Mouse (Mus musculus) left cerebral cortex, postnatal 14 days (tissue): ENCODE data around the gene Ntn1. TPM values are rescaled to one million over a fixed set of nuclear protein-coding genes. Genes with fewer than 3 reads are reported as not detected.
A peak's percentile ranks its signal among the peaks of the same experiment; 100 is the strongest.

Experiments used
- DNase-seq, 2 experiments: peaks; one replicate each; pipeline ENCODE4 v3.0.0; 2021 to 2022; ENCODE audit warnings: low spot score in 2 of 2, mixed read lengths in 1 of 2
- intact Hi-C: fragments of 180-260 bp; cut with DNase I; formaldehyde crosslinking; loops from one replicate; pipeline ENCODE4 v1.15.1; 2025
- long read RNA-seq, 2 experiments: library from polyadenylated mRNA; stranded (forward); transcript quantifications; one replicate each; pipeline ENCODE4 v2.0.0; 2021
- total RNA-seq, 2 experiments: library from RNA; stranded (reverse); gene quantifications; 2 replicates each; pipeline ENCODE4 v1.2.3; 2021

Ntn1 gene
- 10 to 100 TPM in 1 of 2 experiments, 1 to 10 TPM in 1; 8.0 to 11.1 TPM for total RNA-seq
- long read RNA-seq, experiment 1, partial matches to known transcripts, result 1 of 4 reads
- long read RNA-seq, experiment 1, other reads (novel, unspliced or antisense), result 3 of 4 reads
- long read RNA-seq, experiment 2, full-length matches to known transcripts, result 1 of 3 reads
- long read RNA-seq, experiment 2, partial matches to known transcripts, result 0 of 3 reads
- long read RNA-seq, experiment 2, other reads (novel, unspliced or antisense), result 2 of 3 reads

DNA sequence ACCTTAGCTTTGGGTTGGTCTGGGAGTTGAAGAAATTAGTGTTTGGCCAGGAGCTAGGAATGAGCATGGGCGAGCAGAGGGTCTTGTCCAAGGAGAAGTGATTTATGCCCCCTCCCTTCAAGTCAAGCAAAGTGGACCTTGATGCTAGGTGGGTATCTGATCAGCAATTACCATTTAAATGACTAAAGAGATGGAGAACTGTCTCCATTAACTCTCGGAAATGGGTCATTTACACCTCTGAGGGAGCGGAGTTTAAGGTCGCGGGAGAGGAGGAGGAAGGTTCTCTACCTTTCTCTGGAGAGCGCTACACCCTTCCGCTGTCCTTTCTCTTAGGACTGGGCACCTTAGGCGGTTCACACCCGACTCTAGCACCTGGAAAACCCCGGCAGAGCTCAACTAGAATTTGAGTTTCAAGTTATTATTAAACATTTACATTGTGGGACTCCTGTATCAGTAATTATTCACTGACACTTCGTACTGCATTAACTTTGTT is at the start of gene Ntn1:
Ntn1 (minus strand) TSS at position 97 of the 493 bp plus-strand sequence.
- intact Hi-C loops, result loop anchor here (10.0 kb wide), 1 partner anchor 576 kb away; no protein-coding TSS in a partner anchor
- no peak for DNase-seq

DNA sequence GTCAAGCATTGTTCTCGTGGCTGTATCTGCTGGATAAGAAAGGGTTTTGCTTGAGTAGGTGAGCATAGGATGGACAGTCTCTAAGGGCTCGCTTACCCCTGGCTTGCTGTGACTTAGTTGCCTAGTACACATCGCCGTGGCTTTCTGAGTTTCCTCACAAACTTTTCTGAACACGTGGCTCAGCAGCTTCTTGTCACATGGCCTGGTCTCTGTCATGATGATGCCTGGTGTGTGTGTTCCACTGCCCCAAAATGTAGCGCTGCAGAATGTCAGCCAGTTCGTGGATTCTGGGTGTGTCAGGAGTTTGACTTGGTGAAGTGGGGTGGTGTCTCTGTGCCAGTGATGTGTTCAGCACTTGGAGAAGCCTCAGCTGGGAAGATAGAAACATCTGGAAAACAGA is 47.7 kb upstream of the Ntn1 start:
- DNase-seq, result no peak
- intact Hi-C loops, result no loop called here

DNA sequence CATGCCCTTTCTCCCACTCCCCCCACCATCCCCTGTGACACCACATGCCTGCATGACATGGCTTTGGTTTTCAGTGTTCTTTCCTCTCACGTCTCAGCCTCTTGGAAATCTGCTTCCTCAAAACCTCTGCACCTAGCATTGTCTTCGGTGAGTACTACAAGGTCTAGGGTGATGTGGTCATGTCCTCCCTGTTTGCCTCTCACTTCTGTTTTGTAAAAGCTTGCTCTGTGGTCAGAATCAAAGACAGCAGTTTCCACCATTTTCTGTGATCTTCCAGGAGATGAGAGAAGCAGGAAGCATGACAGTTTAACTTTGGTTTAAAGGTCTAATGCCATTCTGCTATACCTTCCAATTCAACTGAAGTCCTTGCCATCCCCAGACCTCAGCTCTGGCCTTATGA is 46.6 kb upstream of the Ntn1 start:
- no peak for DNase-seq
- intact Hi-C loops, result no loop called here

DNA sequence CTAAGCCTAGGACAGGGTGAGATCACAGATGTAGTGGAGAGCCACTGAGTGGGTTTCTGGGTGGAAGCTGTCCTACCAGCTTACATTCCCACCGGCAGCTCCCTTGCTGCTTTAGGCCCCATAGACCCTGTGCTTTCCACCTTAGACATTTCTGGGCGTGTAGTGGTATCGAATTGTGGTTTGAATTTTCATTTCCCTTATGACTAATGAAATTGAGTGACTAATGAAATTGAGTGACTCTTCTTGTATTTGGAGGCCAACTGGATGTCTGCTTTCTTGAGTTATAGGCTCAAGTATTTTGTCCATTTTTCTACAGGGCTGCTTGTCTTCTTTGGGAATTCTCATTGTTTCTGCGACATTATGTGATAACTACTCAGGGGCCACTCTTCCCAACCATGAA is 45.9 kb upstream of the Ntn1 start:
- DNase-seq, result no peak

DNA sequence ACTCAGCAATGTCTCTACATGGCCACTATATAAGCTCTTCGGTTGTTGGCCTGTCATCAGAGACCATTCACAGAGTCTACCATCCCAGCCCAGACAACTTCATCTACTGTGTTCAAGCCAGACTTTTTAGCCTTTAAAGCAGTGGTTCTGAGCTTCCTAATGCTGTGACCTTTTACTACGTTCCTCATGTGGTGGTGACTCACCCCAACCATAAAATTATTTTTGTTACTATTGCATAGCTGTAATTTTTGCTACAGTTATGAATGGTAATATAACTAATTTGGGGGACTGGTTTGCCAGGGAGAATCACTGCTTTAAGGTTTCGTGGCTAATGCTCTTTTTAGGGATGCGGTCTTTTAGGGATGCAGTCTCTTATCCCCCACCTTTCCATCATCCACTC is 45.3 kb upstream of the Ntn1 start:
- DNase-seq, result no peak
- intact Hi-C loops, result no loop called here

More for the DNA sequence above, 45.9 kb upstream of the Ntn1 start:
- intact Hi-C loops, result no loop called here

DNA sequence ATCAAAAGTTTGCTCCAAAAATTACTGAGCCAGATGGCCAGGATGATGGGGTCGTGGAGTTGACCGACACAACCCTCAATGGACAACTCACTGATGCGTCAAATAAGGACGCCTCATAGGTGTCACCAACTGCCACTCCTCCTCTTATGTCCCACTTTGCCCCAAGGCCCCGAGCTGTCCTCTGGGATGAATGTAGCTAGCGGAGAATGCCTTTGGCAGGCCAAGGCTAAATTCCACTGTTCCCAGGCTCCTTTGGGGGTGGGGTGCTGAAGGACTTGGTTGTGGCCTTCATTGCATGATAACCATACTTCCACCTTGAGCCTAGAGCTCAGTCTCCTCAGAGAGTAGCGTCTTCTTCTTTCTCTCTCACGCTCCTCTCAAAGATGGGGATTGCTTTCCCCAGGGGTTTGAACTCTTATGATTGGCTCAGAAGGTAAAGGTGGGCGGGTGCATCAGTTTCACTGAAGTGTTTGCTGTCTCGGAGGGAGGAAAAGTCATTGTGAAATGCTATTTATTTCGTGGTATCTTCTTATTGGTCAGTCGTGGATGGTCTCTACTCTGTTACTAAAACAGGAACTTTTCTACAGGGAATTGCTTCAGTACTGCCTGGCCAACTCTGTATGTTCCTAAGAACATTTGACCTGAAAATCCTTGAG is 42.5 kb upstream of the Ntn1 start:
- intact Hi-C loops, result no loop called here

DNA sequence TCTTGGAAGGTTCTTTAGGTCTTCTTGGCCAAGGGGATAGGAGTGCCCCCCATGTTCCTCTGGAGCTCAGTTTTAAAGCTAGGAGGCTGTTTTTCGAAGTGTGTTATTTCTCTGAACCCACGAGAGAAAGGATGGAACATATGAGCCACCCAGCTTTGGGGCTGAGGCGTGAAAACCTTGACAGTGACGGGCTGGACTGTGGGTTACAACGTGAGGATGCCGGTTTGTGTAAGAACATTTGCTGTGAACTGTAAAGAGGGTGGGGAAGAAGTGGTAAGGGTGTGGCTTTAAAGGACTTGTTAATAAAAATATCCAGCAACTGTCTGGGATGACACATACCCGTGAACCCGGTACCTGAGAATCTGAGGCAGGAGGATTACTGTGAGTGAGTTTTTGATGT is 41.7 kb upstream of the Ntn1 start:
- no peak for DNase-seq
- intact Hi-C loops, result no loop called here

More for the DNA sequence above, 42.5 kb upstream of the Ntn1 start:
- DNase-seq, result no peak

DNA sequence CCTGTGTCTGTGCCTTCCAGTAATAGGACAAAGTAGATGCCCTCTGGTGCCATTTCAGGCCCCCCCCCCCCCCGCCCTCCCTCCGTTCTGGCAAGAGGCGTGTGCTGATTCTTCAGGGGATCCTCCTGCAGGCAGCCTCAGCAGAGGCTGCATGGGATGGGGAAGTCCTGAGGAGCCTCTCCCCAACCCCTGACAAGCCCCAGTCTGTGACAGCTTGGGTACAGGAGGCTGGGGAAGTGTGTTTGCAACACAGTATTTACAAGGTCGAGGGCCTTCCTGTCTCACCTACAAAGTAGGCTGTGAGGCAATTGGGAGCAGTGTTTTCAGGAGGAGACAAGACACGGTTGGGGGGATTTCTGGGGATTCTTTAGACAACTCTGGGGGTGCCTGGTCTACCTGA is 40.3 kb upstream of the Ntn1 start:
- intact Hi-C loops, result no loop called here
- no peak for DNase-seq

DNA sequence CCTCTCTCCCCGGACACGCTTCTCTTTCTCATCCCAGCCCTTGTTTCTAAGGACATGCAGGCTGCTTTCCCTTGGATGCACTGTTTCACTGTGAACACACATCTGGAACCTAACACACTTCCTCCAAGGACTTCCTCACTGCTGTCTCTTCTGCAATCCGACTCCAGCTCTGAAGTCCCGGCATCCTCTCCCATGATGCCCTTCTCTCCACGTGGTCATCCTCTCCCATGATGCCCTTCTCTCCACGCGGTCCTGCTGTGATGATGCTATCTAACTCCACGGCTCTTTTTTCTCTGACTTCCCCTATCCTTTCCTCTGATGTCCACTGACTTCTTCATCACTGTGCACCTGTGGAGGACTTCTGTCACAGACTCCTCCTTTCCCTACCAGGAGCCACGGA is 39.5 kb upstream of the Ntn1 start:
- intact Hi-C loops, result no loop called here
- no peak for DNase-seq

DNA sequence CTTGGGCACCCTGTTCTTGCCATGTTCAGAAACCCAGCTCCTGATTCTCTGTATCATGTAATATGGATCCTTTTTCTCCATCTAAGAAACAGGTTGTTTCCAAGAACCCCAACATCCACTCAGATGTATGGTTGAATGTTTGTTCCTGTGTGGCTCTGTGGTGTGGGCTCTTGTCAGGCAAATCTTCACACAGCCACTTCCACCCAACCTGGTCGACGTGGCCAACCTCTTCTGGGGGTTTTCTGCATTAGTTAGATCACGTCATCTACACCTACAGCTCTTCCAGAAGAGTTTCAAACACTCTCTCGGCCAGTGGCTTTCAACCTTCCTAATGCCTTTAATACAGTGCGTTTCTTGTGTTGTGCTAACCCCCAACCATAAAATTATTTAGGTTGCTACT is 35.8 kb upstream of the Ntn1 start:
- no peak for DNase-seq
- intact Hi-C loops, result loop anchor here (5.0 kb wide), 1 partner anchor 36 kb away; no protein-coding TSS in a partner anchor

DNA sequence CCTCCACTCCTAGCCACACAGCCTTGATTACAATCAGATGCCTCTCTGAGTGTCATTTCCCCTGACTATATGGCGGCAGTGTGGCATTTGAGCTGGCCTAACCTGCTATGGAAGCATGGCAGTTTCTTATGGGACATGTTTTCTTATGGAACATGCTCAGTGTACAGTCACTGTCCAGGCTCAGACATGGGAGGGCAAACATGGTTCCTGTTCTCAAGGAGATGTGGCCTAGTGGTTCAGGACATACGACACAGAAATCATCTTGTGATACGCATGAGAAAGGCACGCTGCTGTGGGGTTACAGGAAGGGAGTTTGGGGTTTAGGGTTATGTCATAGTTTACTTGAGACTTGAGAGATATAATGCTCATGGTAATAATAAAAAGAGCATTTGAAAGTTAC is 35.0 kb upstream of the Ntn1 start:
- intact Hi-C loops, result loop anchor here (5.0 kb wide), 1 partner anchor 37 kb away; no protein-coding TSS in a partner anchor
- no peak for DNase-seq

DNA sequence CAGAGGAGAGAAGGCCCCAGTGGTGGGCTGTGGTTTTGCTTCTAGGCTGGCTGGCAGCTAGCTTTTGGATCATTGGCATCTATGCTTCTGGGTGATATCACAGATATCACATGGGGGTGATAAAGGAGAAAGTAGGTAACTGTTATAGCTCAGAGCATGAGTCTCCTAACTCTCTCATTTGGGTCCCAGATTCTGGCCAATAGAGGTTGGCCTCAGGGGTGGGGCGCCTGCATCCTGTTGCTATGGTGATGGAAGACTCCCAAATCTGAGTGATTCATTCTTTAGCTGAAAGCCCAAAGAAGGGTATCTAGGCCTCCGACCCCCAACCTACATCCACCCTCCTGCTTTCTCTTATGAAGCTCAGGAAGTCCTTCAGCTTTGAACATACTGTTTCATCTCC is 34.1 kb upstream of the Ntn1 start:
- intact Hi-C loops, result loop anchor here (5.0 kb wide), 1 partner anchor 38 kb away; no protein-coding TSS in a partner anchor

DNA sequence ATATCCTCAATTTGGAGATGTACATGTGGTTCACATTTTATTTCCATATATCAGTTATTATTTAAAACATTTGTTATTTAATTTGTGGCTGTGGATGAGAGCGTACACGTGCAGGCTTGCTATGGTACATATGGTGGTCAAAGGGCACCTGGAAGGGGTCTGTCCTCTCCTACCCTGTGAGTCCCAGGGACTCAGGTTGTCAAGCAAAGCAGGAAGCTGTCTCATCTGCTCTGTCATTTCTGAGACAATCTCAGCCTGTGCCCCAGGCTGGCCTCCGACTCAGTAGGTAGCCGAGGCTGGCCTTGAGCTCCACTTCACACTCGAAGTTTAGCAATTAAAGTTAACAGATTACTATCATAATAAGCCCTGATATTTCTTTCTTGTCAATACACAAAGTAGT is 32.9 kb upstream of the Ntn1 start:
- intact Hi-C loops, result no loop called here
- no peak for DNase-seq

More for the DNA sequence above, 34.1 kb upstream of the Ntn1 start:
- DNase-seq, result no peak

DNA sequence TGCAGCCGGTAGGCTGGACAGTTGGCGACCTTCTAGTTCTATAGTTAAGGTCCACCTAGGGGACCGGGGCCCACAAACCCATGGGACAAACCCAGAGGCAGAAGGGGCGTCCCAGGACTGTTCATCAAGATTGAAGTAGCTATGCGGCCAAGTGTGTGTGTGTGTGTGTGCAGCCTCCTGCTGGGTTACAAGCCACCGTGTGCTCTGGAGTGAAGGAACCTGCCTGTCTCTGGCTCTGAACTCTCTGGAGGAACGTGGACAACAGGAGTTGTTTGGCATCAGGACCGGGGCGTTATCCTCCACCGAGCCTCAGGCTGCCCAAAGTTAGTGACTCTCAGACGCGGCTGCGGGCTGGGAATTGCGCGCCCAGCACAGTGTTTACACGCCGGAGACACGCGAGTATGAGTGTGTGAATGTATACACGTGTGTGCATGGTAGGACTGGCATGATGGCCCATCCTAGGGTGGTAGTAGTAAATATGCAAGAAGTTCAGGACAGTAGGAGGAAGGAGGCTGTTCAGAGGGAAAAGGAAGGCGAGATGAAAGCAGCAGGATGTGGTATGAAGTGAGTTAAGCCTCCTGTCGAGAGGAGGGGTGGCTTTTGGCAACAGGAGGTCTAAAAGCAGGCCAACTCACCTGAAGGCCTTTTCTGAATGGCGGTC is 31.9 kb upstream of the Ntn1 start:
- intact Hi-C loops, result no loop called here

DNA sequence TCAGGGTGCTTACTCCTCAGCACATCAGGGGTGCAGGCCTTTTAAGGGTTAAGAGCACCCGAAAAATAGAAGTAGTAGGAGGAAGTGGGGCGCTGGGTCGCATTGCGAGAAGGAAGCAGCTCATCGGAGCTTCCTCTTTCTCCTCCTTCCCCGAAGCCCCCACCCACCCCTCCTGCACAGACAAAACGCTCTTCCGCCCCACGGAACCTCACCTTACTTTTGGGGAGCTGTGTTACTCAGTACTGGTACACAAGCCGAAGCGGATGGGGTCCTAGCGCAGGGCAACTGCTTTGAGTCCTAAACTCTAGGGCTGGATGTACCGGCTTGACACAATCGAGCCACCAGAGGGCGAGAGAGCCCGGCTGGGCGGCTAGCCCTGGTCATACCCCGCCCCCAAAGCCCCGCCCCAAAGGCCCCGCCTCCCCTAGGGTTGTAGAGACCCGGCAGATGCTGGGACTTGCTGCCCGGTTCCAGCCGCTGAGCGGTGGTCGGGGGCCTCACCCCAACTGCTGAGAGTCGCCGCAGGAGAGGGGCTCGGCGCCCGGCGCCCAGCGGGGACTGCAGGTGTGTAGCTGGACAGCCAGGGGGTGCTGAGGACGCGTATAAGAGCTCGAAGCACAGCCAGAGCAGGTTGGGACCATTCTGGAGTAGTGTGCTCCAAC is 31.2 kb upstream of the Ntn1 start, which contains the start of gene Pik3r5:
Pik3r5 (plus strand) TSS at position 423 of the 662 bp plus-strand sequence.
- peak; percentile 47 to 74 for DNase-seq
- intact Hi-C loops, result no loop called here

More for the DNA sequence above, 31.9 kb upstream of the Ntn1 start:
- no peak for DNase-seq

DNA sequence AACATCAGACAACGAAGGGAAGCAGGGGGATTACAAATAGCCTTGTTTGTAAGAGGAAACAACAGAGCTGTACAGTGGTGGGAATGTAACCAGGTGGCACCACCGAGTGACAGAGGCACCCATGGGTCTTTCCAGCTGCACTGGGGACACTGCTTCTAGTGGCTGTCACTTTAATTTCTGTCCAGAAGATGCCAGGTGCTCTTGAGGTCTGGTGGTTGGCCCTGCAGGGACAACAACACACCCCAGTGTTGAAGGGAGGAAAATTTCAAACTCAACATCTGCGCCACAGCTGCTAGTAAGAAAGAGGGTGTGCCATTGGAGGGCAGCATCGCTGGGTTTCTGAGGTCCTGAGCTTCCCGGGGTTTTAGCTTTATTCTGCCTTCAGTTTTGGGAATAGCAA is 30.0 kb upstream of the Ntn1 start:
- intact Hi-C loops, result no loop called here
- DNase-seq, result peak in 1 of 2 experiments; percentile 15

DNA sequence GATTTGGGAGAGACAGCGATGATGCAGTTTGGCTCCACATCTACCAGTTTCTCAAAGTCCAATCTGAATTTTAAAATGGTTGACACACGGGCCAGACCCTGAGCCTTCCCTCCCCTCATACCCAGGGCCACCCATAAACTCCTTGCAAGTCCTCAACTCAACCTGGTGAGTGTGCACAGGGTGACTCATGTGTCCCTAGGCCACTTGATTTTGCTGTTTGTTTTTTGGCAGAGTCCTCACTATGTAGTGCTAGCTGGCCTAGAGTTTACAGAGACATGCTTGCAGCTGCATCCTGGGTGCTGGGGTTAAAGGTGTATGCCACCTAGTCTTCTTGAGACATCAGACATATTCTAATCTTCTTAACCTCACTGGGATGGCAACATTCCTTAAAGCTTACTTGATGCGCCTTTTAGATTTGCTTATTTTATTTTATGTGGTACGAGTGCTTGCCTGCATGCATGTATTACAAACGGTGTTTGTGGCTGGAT is 26.5 kb upstream of the Ntn1 start:
- intact Hi-C loops, result no loop called here
- no peak for DNase-seq

DNA sequence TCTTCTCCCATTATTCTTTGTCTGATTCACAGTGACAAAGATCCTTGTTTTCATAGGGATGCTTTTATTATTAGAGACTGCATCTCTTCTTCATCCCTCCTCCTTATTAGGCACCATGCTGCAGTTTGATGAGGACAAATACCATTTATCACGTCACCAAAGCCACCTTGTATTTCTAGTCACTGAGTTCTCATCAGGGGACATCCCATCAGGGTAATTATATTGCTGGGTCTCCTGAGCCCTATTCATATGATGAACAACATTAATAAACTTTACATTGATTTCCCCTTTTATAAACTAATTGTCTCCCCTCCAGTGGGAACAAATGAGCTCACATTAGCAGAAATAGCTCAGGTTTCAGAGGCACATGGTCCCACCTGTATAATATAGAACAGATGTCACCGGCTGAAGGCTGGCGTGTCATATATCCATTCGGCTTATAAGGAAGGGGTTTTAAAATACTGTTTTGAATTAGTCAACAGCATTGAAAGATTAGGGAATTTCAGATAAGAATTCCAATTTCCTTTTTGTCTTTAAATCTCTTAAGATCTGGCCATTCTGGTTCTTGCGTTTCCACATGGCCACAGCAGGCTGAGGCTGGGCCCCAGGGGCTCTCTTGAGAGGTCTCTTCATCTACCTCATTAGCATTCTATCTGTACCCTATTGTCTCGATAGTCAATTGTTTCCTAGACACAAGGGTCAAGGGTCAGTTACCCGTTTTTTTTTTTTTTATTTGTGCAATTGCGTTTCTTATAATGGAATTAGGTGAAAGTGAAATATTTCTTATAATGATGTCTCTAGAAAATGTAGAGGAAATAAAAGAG is 25.1 kb upstream of the Ntn1 start:
- no peak for DNase-seq
- intact Hi-C loops, result no loop called here

DNA sequence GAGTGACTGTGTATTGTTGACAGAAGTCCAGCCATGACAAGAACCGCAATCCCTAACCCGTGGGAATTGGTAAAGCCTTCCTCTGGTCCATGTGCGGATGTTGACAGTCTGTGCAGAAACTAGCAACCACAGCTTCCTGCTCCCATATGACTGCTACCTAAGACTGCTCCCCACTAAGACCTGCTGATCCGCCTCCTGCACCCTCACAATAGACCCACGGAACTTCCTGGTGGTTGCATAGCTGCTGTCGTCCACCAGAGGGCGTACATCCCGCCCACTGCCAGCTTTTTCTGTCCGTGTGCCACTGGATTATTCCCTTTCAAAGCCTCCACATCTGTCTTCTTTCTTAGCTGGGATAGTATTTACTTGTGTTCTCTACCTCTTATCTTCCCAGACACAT is 17.2 kb upstream of the Ntn1 start:
- peak in 1 of 2 experiments; percentile 42 for DNase-seq
- intact Hi-C loops, result no loop called here
